Mouse (Mus musculus) thymus, adult 18-20 months (tissue): ENCODE measurements around the gene Chdh.

Experiments
- DNase-seq, 2 experiments: peaks; one replicate each; pipeline ENCODE4 v3.0.0; 2022; ENCODE audit warnings: mixed read lengths in 2 of 2

Chdh gene

GRCm38 (mm10) chr14:30064864-30065263 lies 56.0 kb downstream of the Chdh start:
- DNase-seq: no peak

- DNase-seq: no peak
Measured at GRCm38 (mm10) chr14:30066752-30067151, 57.9 kb downstream of the Chdh start.

GRCm38 (mm10) chr14:30068566-30068965 lies 59.7 kb downstream of the Chdh start:
- no peak for DNase-seq

- DNase-seq: no peak
Measured at GRCm38 (mm10) chr14:30075268-30075887, 66.6 kb downstream of the Chdh start.

GRCm38 (mm10) chr14:30078115-30078808 lies 69.4 kb downstream of the Chdh start:
- no peak for DNase-seq

GRCm38 (mm10) chr14:30079729-30080128 lies 70.9 kb downstream of the Chdh start:
- DNase-seq: no peak
